Mouse (Mus musculus) thymus, postnatal 4 days (tissue): ENCODE measurements at regions not wholly inside any gene's neighbourhood (a gene's known extent, or its start where the extent isn't known, plus 50 kb on each side); places are given as distances from the start of the nearest gene placed in this dataset.

Experiments used
- DNase-seq: peaks from one replicate; pipeline ENCODE4 v3.0.0; 2021

- no peak for DNase-seq
Observed at GRCm38 (mm10) chr4:56150716-56151115, 589.2 kb upstream of the Gm26657 start.

- DNase-seq: no peak
Observed at GRCm38 (mm10) chr4:56143827-56144226, 596.0 kb upstream of the Gm26657 start.

GRCm38 (mm10) chr4:56136837-56137236 is 603.0 kb upstream of the Gm26657 start:
- no peak for DNase-seq

- DNase-seq: no peak
Observed at GRCm38 (mm10) chr4:56134350-56134749, 602.1 kb upstream of the Klf4 start.

GRCm38 (mm10) chr4:56127730-56128482 is 595.6 kb upstream of the Klf4 start:
- DNase-seq: no peak

- DNase-seq: no peak
Observed at GRCm38 (mm10) chr4:56124515-56124914, 592.2 kb upstream of the Klf4 start.

- DNase-seq: no peak
Observed at GRCm38 (mm10) chr4:56122198-56122597, 589.9 kb upstream of the Klf4 start.

GRCm38 (mm10) chr4:56121664-56122063 is 589.4 kb upstream of the Klf4 start:
- no peak for DNase-seq

GRCm38 (mm10) chr4:56120357-56120756 is 588.1 kb upstream of the Klf4 start:
- no peak for DNase-seq

GRCm38 (mm10) chr4:56113701-56114196 is 581.5 kb upstream of the Klf4 start:
- peak; percentile 51 for DNase-seq

- DNase-seq: no peak
Observed at GRCm38 (mm10) chr4:56112931-56113700, 580.9 kb upstream of the Klf4 start.

GRCm38 (mm10) chr4:56106962-56107361 is 574.7 kb upstream of the Klf4 start:
- no peak for DNase-seq

- DNase-seq: no peak
Observed at GRCm38 (mm10) chr4:56102314-56102713, 570.0 kb upstream of the Klf4 start.

- no peak for DNase-seq
Observed at GRCm38 (mm10) chr4:56090796-56091195, 558.5 kb upstream of the Klf4 start.

GRCm38 (mm10) chr4:56088701-56089100 is 556.4 kb upstream of the Klf4 start:
- no peak for DNase-seq

GRCm38 (mm10) chr4:56086306-56086705 is 554.0 kb upstream of the Klf4 start:
- DNase-seq: no peak

- no peak for DNase-seq
Observed at GRCm38 (mm10) chr4:56084205-56084604, 551.9 kb upstream of the Klf4 start.

GRCm38 (mm10) chr4:56082411-56082810 is 550.1 kb upstream of the Klf4 start:
- DNase-seq: no peak

- DNase-seq: no peak
Observed at GRCm38 (mm10) chr4:56080960-56081359, 548.7 kb upstream of the Klf4 start.

- peak; percentile 17 for DNase-seq
Observed at GRCm38 (mm10) chr4:56070664-56071334, 538.5 kb upstream of the Klf4 start.

GRCm38 (mm10) chr4:56068859-56069258 is 536.6 kb upstream of the Klf4 start:
- no peak for DNase-seq

- no peak for DNase-seq
Observed at GRCm38 (mm10) chr4:56064657-56065056, 532.4 kb upstream of the Klf4 start.

GRCm38 (mm10) chr4:56051792-56052380 is 519.6 kb upstream of the Klf4 start:
- DNase-seq: no peak
